Mouse (Mus musculus): ENCODE measurements around the gene Ccdc88a. TPM values are rescaled to one million over a fixed set of nuclear protein-coding genes. Genes with fewer than 3 reads are reported as not detected.
"Not testable (repeated sequence)": the region's sequence is repeated elsewhere in the genome, so short reads cannot be mapped to it uniquely, and the experiment has no call there.

The Ccdc88a gene
- total RNA-seq, 2 experiments from 2014 or later: 93.1 to 95.4 TPM

- no peak for DNase-seq (ENCODE audit: low spot score in 2 of 2)
Measured at GRCm38 (mm10) chr11:29448741-29449140, 75.3 kb downstream of the Ccdc88a start.

- no peak for DNase-seq (ENCODE audit: low spot score in 2 of 2)
Measured at GRCm38 (mm10) chr11:29474676-29475075, 101.2 kb downstream of the Ccdc88a start.

GRCm38 (mm10) chr11:29493135-29493534, 119.7 kb downstream of the Ccdc88a start:
- no peak for DNase-seq (ENCODE audit: low spot score in 2 of 2)

- DNase-seq (ENCODE audit: low spot score in 2 of 2): no peak
Measured at GRCm38 (mm10) chr11:29496962-29497361, 123.5 kb downstream of the Ccdc88a start.

GRCm38 (mm10) chr11:29503948-29504893, 130.8 kb downstream of the Ccdc88a start:
- no peak for DNase-seq (ENCODE audit: low spot score in 2 of 2)

GRCm38 (mm10) chr11:29504899-29505625, 131.6 kb downstream of the Ccdc88a start:
- no peak for DNase-seq (ENCODE audit: low spot score in 2 of 2)

GRCm38 (mm10) chr11:29509421-29509820, 136.0 kb downstream of the Ccdc88a start:
- no peak for DNase-seq (ENCODE audit: low spot score in 2 of 2)

- no peak for DNase-seq (ENCODE audit: low spot score in 2 of 2)
Measured at GRCm38 (mm10) chr11:29512818-29513535, 139.5 kb downstream of the Ccdc88a start.

GRCm38 (mm10) chr11:29514325-29514681, 140.8 kb downstream of the Ccdc88a start:
- DNase-seq (ENCODE audit: low spot score in 2 of 2): no peak

- DNase-seq (ENCODE audit: low spot score in 2 of 2): peak; percentile 77 to 81
Measured at GRCm38 (mm10) chr11:29514682-29515412, 141.4 kb downstream of the Ccdc88a start, which contains the start of gene Prorsd1. Prorsd1 (minus strand) TSS chr11:29515033.

- DNase-seq (ENCODE audit: low spot score in 2 of 2): peak; percentile 80 to 84
Measured at GRCm38 (mm10) chr11:29525988-29526794, 152.7 kb downstream of the Ccdc88a start, which contains the start of gene Mtif2. Mtif2 (plus strand) TSS chr11:29526408.

- DNase-seq (ENCODE audit: low spot score in 2 of 2): no peak
Measured at GRCm38 (mm10) chr11:29538201-29538600, 164.7 kb downstream of the Ccdc88a start.

- DNase-seq (ENCODE audit: low spot score in 2 of 2): no peak
Measured at GRCm38 (mm10) chr11:29544225-29544945, 170.9 kb downstream of the Ccdc88a start.

GRCm38 (mm10) chr11:29545150-29545752, 171.8 kb downstream of the Ccdc88a start:
- not testable (repeated sequence) for DNase-seq (ENCODE audit: low spot score in 2 of 2)

- DNase-seq (ENCODE audit: low spot score in 2 of 2): not testable (repeated sequence)
Measured at GRCm38 (mm10) chr11:29546297-29546696, 172.8 kb downstream of the Ccdc88a start.

- DNase-seq (ENCODE audit: low spot score in 2 of 2): no peak
Measured at GRCm38 (mm10) chr11:29546762-29547161, 173.3 kb downstream of the Ccdc88a start.

GRCm38 (mm10) chr11:29547249-29547751, 173.8 kb downstream of the Ccdc88a start:
- no peak for DNase-seq (ENCODE audit: low spot score in 2 of 2)

GRCm38 (mm10) chr11:29547752-29548503, 174.5 kb downstream of the Ccdc88a start, which contains the start of the genes Clhc1 and Rps27a:
Clhc1 (plus strand) TSS chr11:29547950.
Rps27a (minus strand) TSS chr11:29548109.
- peak; percentile 95 for DNase-seq (ENCODE audit: low spot score in 2 of 2)
